Mouse (Mus musculus) embryonic facial prominence, embryonic 14.5 days (tissue): ENCODE measurements around the gene Nrf1. TPM values are rescaled to one million over a fixed set of nuclear protein-coding genes. Genes with fewer than 3 reads are reported as not detected.

Experiments
- ATAC-seq: fragments of 200-750 bp; cut with Nextera tagmentation; 2 replicates; pipeline ENCODE4 v1.8.0; 2017; ENCODE audit warnings: low read depth, moderate number of reproducible peaks, moderate TSS enrichment
- DNase-seq: peaks from one replicate; pipeline ENCODE4 v3.0.0-alpha.2; 2015; ENCODE audit warnings: low spot score
- H3K27ac ChIP-seq: fragments of 300-500 bp; sonication (generic); replicated peaks from 2 replicates; pipeline ENCODE4 v1.5.1; 2014; ENCODE audit warnings: low read depth, mild to moderate bottlenecking, low read length, moderate library complexity
- H3K27me3 ChIP-seq: fragments of 300-500 bp; sonication (generic); replicated peaks from 2 replicates; pipeline ENCODE4 v1.6.1; 2014; ENCODE audit warnings: low read length; ENCODE audit not compliant: control insufficient read depth, insufficient read depth
- H3K36me3 ChIP-seq: fragments of 300-500 bp; sonication (generic); 2 replicates; pipeline ENCODE4 v1.6.1; 2014; ENCODE audit warnings: low read length, mixed read lengths; ENCODE audit not compliant: control insufficient read depth, insufficient read depth
- H3K4me1 ChIP-seq: fragments of 300-500 bp; sonication (generic); 2 replicates; pipeline ENCODE4 v1.6.1; 2014; ENCODE audit warnings: antibody characterized with exemption, low read length; ENCODE audit not compliant: control insufficient read depth, insufficient read depth
- H3K4me2 ChIP-seq: fragments of 300-500 bp; sonication (generic); 2 replicates; pipeline ENCODE4 v1.6.1; 2014; ENCODE audit warnings: low read depth, mild to moderate bottlenecking, low read length, moderate library complexity, mixed read lengths
- H3K4me3 ChIP-seq: fragments of 300-500 bp; sonication (generic); 2 replicates; pipeline ENCODE4 v1.5.1; 2014; ENCODE audit warnings: low read depth, mild to moderate bottlenecking, low read length
- H3K9ac ChIP-seq: fragments of 300-500 bp; sonication (generic); 2 replicates; pipeline ENCODE4 v1.6.1; 2014; ENCODE audit warnings: low read depth, mild to moderate bottlenecking, low read length, moderate library complexity, mixed read lengths
- H3K9me3 ChIP-seq: fragments of 300-500 bp; sonication (generic); 2 replicates; pipeline ENCODE4 v1.6.1; 2016; ENCODE audit warnings: low read length; ENCODE audit not compliant: control insufficient read depth
- WGBS: fragments of 180-500 bp; shearing (Covaris S2); extraction: QIAGEN DNeasy Blood & Tissue Kit; methylation state at CpG from one replicate; pipeline ENCODE4 v1.1.7; 2014; 5-methylcytosine and 5-hydroxymethylcytosine counted together
- polyA plus RNA-seq: library from polyadenylated mRNA; unstranded; fragments of >200 nt; fragmentation: Nextera tagmentation; extraction: Ambion mirVana; gene quantifications from 2 replicates; pipeline ENCODE4 v1.2.1, GENCODE M21; 2014

The Nrf1 gene
- polyA plus RNA-seq, 1 experiment from 2014 or later = 43.9 TPM

DNA sequence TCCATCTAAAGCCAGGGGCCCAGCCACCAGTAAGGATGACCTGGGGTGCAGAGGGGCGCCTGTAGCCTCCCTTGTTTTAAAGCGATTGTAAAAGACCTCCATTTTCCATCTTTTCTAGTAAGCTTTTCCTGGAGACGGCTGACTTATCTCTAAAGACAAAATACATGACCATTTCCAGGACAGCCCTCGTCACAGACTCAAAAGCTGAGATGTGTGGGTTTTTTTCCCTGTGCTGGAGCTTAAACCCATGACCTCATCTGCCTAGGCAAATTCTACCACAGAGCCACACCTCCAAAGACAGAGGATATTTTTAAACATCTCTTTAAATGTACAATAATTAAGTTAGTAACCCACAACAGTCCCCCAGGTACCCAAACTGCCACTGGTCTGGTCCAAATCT, 112.6 kb downstream of the Nrf1 start:
- H3K36me3 ChIP-seq = no peaks in the 10 kb centered on the region
- ATAC-seq (no peak), DNase-seq (no peak)
- no peak overlapping the region for H3K4me2 ChIP-seq
- H3K27me3 ChIP-seq = no peaks in the 10 kb centered on the region
- H3K4me1 ChIP-seq = no peaks in the 10 kb centered on the region
- no peak overlapping the region for H3K9ac ChIP-seq
- no peaks in the 10 kb centered on the region for H3K9me3 ChIP-seq
- WGBS = 75% methylated on average over 4 of the region's 4 CpGs
- H3K27ac ChIP-seq = no peak overlapping the region
- H3K4me3 ChIP-seq = no peak overlapping the region

DNA sequence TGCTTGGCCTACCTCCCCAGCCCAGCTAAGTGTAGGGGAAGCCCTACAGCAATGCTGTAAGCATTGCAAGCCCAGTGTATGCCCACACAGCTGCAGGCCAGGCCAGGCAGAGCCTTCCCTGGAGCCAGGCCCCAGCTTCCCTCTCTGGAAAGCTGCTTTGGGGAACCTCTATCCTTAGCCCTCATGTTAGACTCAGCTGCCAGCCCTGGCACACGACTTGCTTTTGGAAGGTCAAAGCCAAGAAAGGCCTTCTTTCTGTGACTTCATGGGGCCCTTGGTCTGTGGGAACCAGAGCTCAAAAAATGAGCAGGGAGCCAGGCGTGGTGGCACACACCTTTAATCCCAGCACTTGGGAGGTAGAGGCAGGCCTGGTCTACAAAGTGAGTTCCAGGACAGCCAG, 113.8 kb downstream of the Nrf1 start:
- no peak overlapping the region for H3K27ac ChIP-seq
- H3K27me3 ChIP-seq = no peaks in the 10 kb centered on the region
- DNase-seq = no peak
- whole genome bisulfite sequencing = 73% methylated on average over 2 of the region's 2 CpGs
- H3K4me3 ChIP-seq = no peak overlapping the region
- H3K4me2 ChIP-seq = no peak overlapping the region
- no peak overlapping the region for H3K9ac ChIP-seq
- no peaks in the 10 kb centered on the region for H3K9me3 ChIP-seq
- H3K36me3 ChIP-seq = no peaks in the 10 kb centered on the region
- ATAC-seq = no peak
- no peaks in the 10 kb centered on the region for H3K4me1 ChIP-seq

DNA sequence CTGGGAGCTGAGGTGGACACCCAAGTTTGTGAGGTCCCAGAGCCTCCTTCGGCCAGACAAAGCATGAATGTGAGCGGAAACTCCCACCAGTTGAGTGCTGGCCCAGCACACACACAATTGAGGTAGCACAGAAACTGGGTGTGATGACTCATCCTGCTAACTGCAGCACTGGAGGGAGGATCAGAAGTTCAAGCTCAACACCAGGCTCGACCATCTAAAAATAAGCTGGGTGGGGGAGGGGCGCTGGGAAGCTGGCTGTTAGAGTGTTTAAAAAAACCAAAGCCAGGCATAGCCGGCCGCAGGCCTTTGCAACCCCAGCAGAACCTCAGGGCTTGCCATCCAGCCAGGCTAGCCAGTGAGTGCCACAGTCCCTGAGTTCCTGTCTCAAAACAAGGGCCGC, 114.3 kb downstream of the Nrf1 start:
- ATAC-seq = no peak

DNA sequence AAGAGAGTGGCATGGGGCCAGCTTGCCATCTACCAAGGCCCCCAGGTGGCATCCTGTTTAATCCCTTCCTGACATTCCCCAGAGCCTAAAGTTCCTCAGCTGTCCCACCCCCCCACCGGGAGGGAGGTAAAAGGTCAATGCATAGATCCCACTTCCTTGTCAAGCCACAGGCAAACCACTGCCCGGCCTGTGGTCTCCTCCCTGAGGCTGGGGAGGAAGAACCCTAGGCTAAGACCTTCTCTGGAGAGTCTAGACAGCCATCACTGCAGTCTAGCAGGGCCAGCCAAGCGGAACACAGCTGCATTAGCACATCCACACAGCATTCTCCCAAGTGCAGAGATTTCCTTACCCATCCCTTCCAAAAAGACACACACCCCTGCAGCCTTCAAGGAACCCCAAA, 118.6 kb downstream of the Nrf1 start:
- Histone ChIP-seq H3K27ac (no peak overlapping the region), H3K36me3 (no peaks in the 10 kb centered on the region), H3K9me3 (no peaks in the 10 kb centered on the region), H3K4me2 (no peak overlapping the region), H3K9ac (no peak overlapping the region), H3K27me3 (peaks cover 14% of the 10 kb centered on the region), H3K4me3 (no peak overlapping the region), H3K4me1 (no peaks in the 10 kb centered on the region)
- WGBS = 43% methylated on average over 3 of the region's 3 CpGs
- no peak for DNase-seq
- no peak for ATAC-seq

More for the DNA sequence above, 114.3 kb downstream of the Nrf1 start:
- H3K4me3 ChIP-seq = no peak overlapping the region
- no peaks in the 10 kb centered on the region for H3K36me3 ChIP-seq
- H3K4me2 ChIP-seq = no peak overlapping the region
- H3K4me1 ChIP-seq = no peaks in the 10 kb centered on the region
- 36% methylated on average over 7 of the region's 7 CpGs for WGBS
- H3K27me3 ChIP-seq = no peaks in the 10 kb centered on the region
- H3K9ac ChIP-seq = no peak overlapping the region
- no peak for DNase-seq
- H3K27ac ChIP-seq = no peak overlapping the region
- no peaks in the 10 kb centered on the region for H3K9me3 ChIP-seq

DNA sequence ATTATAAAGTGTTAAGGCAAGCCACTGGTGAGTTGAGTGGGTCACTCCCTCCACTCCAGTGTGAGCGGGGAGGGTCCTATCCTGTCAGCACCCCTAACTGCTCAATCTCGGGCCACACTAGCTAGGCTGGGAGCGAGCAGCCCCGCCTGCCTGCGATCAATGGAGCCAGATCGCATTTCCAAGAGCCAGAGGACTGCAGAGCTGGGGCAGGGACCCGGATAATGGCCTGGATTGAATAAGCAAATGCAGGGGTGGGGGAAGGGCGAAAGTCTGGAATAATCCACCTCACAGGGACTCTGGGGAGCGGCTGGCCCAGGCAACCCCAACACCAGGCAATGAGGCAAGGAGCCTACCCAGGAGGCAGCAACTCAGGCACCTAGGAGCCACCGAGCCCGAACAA, 119.4 kb downstream of the Nrf1 start:
- peaks cover 23% of the 10 kb centered on the region for H3K27me3 ChIP-seq
- H3K4me3 ChIP-seq = no peak overlapping the region
- H3K4me1 ChIP-seq = no peaks in the 10 kb centered on the region
- H3K9me3 ChIP-seq = no peaks in the 10 kb centered on the region
- H3K4me2 ChIP-seq = no peak overlapping the region
- WGBS = 9% methylated on average over 11 of the region's 11 CpGs
- H3K9ac ChIP-seq = no peak overlapping the region
- no peaks in the 10 kb centered on the region for H3K36me3 ChIP-seq
- DNase-seq (peak; percentile 48), ATAC-seq (0 out of 2 replicates have a peak, but pooled peaks have one; percentile 9)
- H3K27ac ChIP-seq = no peak overlapping the region

DNA sequence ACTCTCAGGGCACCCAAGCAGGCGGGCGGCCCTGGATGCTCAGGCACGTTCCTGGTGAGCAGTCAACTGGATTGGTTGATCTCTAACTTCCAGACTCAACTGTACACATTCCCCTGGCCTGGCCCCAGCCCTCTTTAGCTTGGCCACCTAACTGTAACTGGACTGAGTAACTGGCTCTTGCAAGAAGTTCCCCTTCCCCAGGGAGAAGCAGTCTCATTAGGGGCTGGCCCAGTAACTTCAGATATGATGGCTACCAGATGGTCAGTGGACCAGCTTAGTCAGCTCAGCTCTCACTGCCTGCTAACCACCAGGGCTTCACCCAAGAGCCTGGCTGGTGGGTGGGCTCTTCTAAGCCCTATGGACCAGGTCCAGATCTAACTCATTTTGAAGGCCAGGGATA, 120.5 kb downstream of the Nrf1 start:
- H3K27ac ChIP-seq = no peak overlapping the region
- 97% methylated on average over 3 of the region's 3 CpGs for WGBS
- no peaks in the 10 kb centered on the region for H3K36me3 ChIP-seq
- no peak overlapping the region for H3K9ac ChIP-seq
- ATAC-seq (no peak), DNase-seq (no peak)
- no peak overlapping the region for H3K4me3 ChIP-seq
- H3K4me2 ChIP-seq = no peak overlapping the region
- H3K27me3 ChIP-seq = peaks cover 34% of the 10 kb centered on the region
- H3K4me1 ChIP-seq = 0 out of 2 replicates have a peak, but pooled peaks cover 3% of the 10 kb centered on the region
- H3K9me3 ChIP-seq = no peaks in the 10 kb centered on the region

DNA sequence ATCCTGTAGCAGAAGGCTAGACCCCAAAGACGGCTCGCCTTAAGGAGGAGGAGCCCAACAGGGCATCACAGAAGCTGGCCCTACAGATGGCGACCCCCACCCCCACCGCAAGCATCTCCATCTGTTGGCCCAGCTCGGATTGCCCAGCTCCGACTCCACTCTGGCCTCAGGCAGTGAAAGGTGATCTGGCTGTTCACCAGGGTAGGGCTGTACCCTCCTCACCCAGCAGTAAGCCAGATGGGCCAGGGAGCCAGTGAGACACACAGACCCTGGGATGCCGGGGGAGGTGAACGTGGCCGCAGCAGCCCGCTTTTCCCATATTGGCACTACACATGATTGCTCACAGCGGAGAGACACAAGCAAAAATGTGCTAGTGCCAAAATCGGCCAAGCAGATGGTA, 121.4 kb downstream of the Nrf1 start:
- peak; percentile 56 for DNase-seq
- ATAC-seq = 0 out of 2 replicates have a peak, but pooled peaks have one; percentile 14
- H3K4me3 ChIP-seq = no peak overlapping the region
- H3K27me3 ChIP-seq = peaks cover 42% of the 10 kb centered on the region
- no peak overlapping the region for H3K9ac ChIP-seq
- no peaks in the 10 kb centered on the region for H3K9me3 ChIP-seq
- WGBS = 24% methylated on average over 12 of the region's 12 CpGs
- peaks cover 7% of the 10 kb centered on the region; the same call in 1 of the 2 replicates for H3K4me1 ChIP-seq
- no peak overlapping the region for H3K27ac ChIP-seq
- H3K36me3 ChIP-seq = no peaks in the 10 kb centered on the region
- no peak overlapping the region for H3K4me2 ChIP-seq

DNA sequence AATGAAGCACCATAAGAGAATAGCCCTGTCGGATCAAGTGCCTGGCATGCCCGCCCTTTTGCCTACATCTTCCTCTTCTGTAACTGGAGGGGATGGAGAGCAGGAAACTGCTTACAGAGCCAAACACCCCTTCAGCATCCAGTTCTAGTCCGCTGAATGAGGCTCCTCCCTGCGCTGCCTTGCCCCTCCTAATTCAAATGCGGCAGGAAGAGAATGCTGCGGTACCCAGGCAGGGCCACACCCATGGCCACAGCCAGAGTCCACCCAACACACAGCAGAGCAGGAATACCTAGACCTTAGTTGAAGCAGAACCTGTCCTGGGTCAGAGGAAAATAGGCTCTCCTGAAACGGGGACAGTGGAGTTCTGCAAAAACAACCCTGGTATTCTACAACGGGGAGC, 123.4 kb downstream of the Nrf1 start:
- DNase-seq (no peak), ATAC-seq (no peak)
- no peaks in the 10 kb centered on the region for H3K36me3 ChIP-seq
- H3K27me3 ChIP-seq = peaks cover 63% of the 10 kb centered on the region
- H3K4me2 ChIP-seq = peak overlapping the region; percentile 51
- H3K4me1 ChIP-seq = peaks cover 7% of the 10 kb centered on the region; the same call in 1 of the 2 replicates
- WGBS = 26% methylated on average over 8 of the region's 8 CpGs
- no peaks in the 10 kb centered on the region for H3K9me3 ChIP-seq
- no peak overlapping the region for H3K4me3 ChIP-seq
- no peak overlapping the region for H3K27ac ChIP-seq
- H3K9ac ChIP-seq = no peak overlapping the region

DNA sequence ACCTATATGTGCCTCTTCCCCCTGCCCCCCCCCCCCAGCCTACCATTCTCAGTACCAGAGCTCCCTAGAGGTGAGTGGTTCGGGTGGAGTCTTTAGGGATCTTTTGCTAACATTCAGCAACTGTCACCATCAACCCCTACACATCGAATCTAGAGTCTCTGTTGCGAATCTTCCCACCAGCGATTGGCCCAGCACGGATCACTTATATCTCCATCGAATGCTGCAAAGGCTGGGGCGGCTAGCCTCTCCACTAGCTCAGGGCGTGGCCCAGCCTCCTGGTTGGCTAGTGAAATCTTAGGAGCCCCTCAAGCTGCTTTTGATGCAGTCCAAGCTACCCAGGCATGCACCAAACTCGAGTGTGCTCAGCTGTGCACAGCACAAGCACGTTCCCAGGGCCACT, 124.2 kb downstream of the Nrf1 start:
- H3K4me3 ChIP-seq = peak overlapping the region; percentile 47; the same call in 1 of the 2 replicates
- peak overlapping the region; percentile 51 for H3K4me2 ChIP-seq
- H3K27me3 ChIP-seq = peaks cover 70% of the 10 kb centered on the region
- ATAC-seq (no peak), DNase-seq (no peak)
- no peaks in the 10 kb centered on the region for H3K9me3 ChIP-seq
- 26% methylated on average over 10 of the region's 10 CpGs for WGBS
- no peaks in the 10 kb centered on the region for H3K36me3 ChIP-seq
- H3K4me1 ChIP-seq = peaks cover 7% of the 10 kb centered on the region; the same call in 1 of the 2 replicates
- H3K27ac ChIP-seq = no peak overlapping the region
- peak overlapping the region; percentile 59; the same call in 1 of the 2 replicates for H3K9ac ChIP-seq
